Mouse (Mus musculus) forebrain, embryonic 15.5 days (tissue): ENCODE measurements at regions not wholly inside any gene's neighbourhood (a gene's known extent, or its start where the extent isn't known, plus 50 kb on each side); places are given as distances from the start of the nearest gene placed in this dataset.

Experiments used
- ATAC-seq: fragments of 200-750 bp; cut with Nextera tagmentation; replicated peaks from 2 replicates; pipeline ENCODE4 v1.8.0; 2017; ENCODE audit warnings: mild to moderate bottlenecking, moderate TSS enrichment, moderate library complexity
- H3K27ac ChIP-seq: fragments of 300-500 bp; sonication (generic); replicated peaks from 2 replicates; pipeline ENCODE4 v1.5.1; 2015; ENCODE audit warnings: mild to moderate bottlenecking, inconsistent platforms
- H3K27me3 ChIP-seq: fragments of 300-500 bp; sonication (generic); 2 replicates; pipeline ENCODE4 v1.6.1; 2015; ENCODE audit warnings: inconsistent platforms
- H3K36me3 ChIP-seq: fragments of 300-500 bp; sonication (generic); 2 replicates; pipeline ENCODE4 v1.6.1; 2015; ENCODE audit warnings: mild to moderate bottlenecking, inconsistent platforms
- H3K4me1 ChIP-seq: fragments of 300-500 bp; sonication (generic); 2 replicates; pipeline ENCODE4 v1.6.1; 2015; ENCODE audit warnings: inconsistent platforms
- H3K4me2 ChIP-seq: fragments of 300-500 bp; sonication (generic); replicated peaks from 2 replicates; pipeline ENCODE4 v1.6.1; 2015; ENCODE audit warnings: mild to moderate bottlenecking, inconsistent platforms
- H3K4me3 ChIP-seq: fragments of 300-500 bp; sonication (generic); 2 replicates; pipeline ENCODE4 v1.5.1; 2015; ENCODE audit warnings: mild to moderate bottlenecking, inconsistent platforms
- H3K9ac ChIP-seq: fragments of 300-500 bp; sonication (generic); replicated peaks from 2 replicates; pipeline ENCODE4 v1.6.1; 2015; ENCODE audit warnings: mild to moderate bottlenecking, inconsistent platforms
- H3K9me3 ChIP-seq: fragments of 300-500 bp; sonication (generic); 2 replicates; pipeline ENCODE4 v1.6.1; 2016; ENCODE audit warnings: inconsistent platforms
- WGBS: fragments of 180-500 bp; shearing (Covaris S2); methylation state at CpG from one replicate; pipeline ENCODE4 v1.1.7; 2015; ENCODE audit warnings: mixed read lengths; 5-methylcytosine and 5-hydroxymethylcytosine counted together

DNA sequence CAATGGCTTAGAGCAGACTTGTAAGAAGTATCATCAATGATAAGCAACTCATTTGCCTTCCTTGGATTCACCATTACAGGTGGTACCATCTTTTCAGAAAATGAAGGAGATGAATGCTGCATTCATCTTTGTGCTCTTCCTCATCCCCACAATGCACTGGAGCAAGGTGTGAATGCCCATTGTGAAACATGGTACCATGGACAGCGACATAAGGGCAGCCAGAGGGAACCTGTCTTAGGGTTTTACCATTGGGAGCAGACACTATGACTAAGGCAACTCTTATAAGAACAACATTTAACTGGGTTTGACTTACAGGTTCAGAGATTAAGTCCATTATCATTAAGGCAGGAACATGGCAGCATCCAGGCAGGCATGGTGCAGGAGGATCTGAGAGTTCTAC lies 60.1 kb upstream of the Kcnj6 start:
- no peaks in the 10 kb centered on the region for H3K36me3 ChIP-seq
- WGBS = 36% methylated on average over 1 of the region's 1 CpGs
- H3K27ac ChIP-seq = no peak overlapping the region
- H3K4me1 ChIP-seq = no peaks in the 10 kb centered on the region
- H3K27me3 ChIP-seq = no peaks in the 10 kb centered on the region
- no peak overlapping the region for H3K4me2 ChIP-seq
- ATAC-seq = no peak
- H3K4me3 ChIP-seq = no peak overlapping the region
- 0 out of 2 replicates have a peak, but pooled peaks cover 2% of the 10 kb centered on the region for H3K9me3 ChIP-seq
- no peak overlapping the region for H3K9ac ChIP-seq

GRCm38 (mm10) chr16:95064423-95064822 lies 66.9 kb upstream of the Kcnj6 start:
- Histone ChIP-seq H3K4me1 (no peaks in the 10 kb centered on the region), H3K4me3 (no peak overlapping the region), H3K4me2 (no peak overlapping the region), H3K36me3 (no peaks in the 10 kb centered on the region), H3K9me3 (no peaks in the 10 kb centered on the region), H3K9ac (no peak overlapping the region), H3K27ac (no peak overlapping the region), H3K27me3 (no peaks in the 10 kb centered on the region)
- no peak for ATAC-seq
- 69% methylated on average over 6 of the region's 6 CpGs for WGBS

- ATAC-seq = no peak
- no peak overlapping the region for H3K4me3 ChIP-seq
- no peaks in the 10 kb centered on the region for H3K36me3 ChIP-seq
- no peak overlapping the region for H3K4me2 ChIP-seq
- H3K4me1 ChIP-seq = no peaks in the 10 kb centered on the region
- H3K27ac ChIP-seq = no peak overlapping the region
- H3K9me3 ChIP-seq = no peaks in the 10 kb centered on the region
- WGBS = 88% methylated on average over 3 of the region's 3 CpGs
- no peaks in the 10 kb centered on the region for H3K27me3 ChIP-seq
- no peak overlapping the region for H3K9ac ChIP-seq
Observed at GRCm38 (mm10) chr16:95066687-95067086, 69.2 kb upstream of the Kcnj6 start.

DNA sequence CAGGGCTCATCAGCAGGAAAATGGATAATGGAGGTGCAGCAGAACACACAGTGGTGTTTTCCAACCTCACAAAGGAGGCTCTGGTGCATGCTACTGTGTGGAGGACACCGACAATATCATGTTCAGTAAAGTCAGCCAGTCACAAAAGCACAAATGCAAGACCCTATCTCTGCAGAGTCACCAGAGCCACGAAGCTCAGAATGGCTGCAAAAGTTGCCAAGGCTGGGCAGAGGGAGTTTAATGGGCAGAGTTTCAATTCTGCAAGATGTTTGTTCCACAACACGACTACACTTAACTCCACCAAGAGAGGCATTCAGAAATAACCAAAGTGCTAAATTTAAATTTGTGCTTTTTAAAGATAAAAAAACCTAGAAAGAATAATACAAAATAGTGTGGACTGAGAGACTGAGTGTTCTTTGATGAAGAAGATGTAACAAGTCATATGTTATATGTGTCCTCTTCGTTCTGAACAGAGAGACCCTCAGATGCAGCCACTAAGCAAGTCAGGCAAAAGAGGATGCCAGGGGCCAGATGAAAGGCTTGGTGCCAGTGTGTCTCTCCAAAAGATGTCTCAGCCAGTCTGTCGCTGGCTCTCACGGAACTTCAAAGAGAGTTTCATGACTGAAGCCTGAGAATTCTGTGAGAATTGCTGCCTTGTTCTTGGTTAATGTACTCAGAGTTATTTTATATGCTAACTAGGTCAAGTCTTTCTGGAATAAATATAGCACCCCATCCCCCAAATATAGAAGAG lies 95.1 kb upstream of the Kcnj6 start:
- 55% methylated on average over 6 of the region's 6 CpGs for WGBS
- H3K27me3 ChIP-seq = no peaks in the 10 kb centered on the region
- H3K36me3 ChIP-seq = no peaks in the 10 kb centered on the region
- no peak for ATAC-seq
- no peaks in the 10 kb centered on the region for H3K4me1 ChIP-seq
- no peak overlapping the region for H3K4me2 ChIP-seq
- no peak overlapping the region for H3K27ac ChIP-seq
- H3K9ac ChIP-seq = no peak overlapping the region
- no peaks in the 10 kb centered on the region for H3K9me3 ChIP-seq
- no peak overlapping the region for H3K4me3 ChIP-seq

DNA sequence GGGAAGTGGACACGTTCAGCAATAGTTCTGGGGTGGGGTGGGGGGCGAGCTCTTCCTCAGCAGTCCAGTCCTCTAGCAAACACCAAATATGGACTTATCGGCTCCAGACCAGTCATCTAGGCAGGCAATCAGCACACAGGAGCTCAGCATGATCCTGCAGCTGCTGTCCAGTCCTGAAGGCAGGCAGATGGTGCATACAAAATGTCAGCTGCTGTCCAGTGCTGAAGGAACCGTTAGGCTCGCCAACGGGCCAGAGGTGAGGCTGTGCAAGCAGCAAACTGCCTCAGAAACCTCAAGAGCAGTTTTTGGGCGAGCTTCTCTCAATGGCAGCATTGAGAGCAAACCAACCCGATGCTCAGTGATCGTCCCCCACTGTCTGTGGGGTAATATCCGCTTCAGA lies 96.3 kb upstream of the Kcnj6 start:
- Histone ChIP-seq H3K4me2 (no peak overlapping the region), H3K4me1 (no peaks in the 10 kb centered on the region), H3K9ac (no peak overlapping the region), H3K36me3 (no peaks in the 10 kb centered on the region), H3K4me3 (no peak overlapping the region), H3K27me3 (no peaks in the 10 kb centered on the region), H3K9me3 (no peaks in the 10 kb centered on the region), H3K27ac (no peak overlapping the region)
- WGBS = 40% methylated on average over 10 of the region's 10 CpGs
- no peak for ATAC-seq

- 76% methylated on average over 9 of the region's 9 CpGs for WGBS
- H3K9me3 ChIP-seq = no peaks in the 10 kb centered on the region
- no peaks in the 10 kb centered on the region for H3K27me3 ChIP-seq
- ATAC-seq = no peak
- H3K4me2 ChIP-seq = no peak overlapping the region
- no peak overlapping the region for H3K4me3 ChIP-seq
- no peak overlapping the region for H3K9ac ChIP-seq
- H3K27ac ChIP-seq = no peak overlapping the region
- no peaks in the 10 kb centered on the region for H3K4me1 ChIP-seq
- H3K36me3 ChIP-seq = no peaks in the 10 kb centered on the region
Observed at GRCm38 (mm10) chr16:95100954-95101353, 103.5 kb upstream of the Kcnj6 start.

DNA sequence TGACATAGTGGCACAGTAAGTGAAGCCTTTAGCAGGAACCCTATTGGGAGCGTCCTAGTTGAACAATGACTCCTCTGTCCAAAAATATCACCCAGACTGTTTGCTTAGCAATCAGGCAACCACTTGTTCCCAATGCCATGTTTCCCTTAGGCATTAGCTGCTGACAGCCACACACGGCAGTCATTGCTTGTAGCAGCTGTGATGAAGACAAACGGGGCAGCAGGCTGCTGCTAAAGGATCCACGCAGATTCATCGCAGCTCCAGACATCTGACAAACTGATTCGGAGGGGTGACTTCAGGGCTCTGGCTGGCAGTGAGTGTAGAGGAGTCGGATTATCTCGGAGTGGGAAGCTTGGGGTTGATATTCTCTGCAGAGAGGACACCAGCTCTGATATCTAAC lies 120.0 kb upstream of the Kcnj6 start:
- 67% methylated on average over 8 of the region's 8 CpGs for WGBS
- H3K27ac ChIP-seq = no peak overlapping the region
- ATAC-seq = no peak
- no peak overlapping the region for H3K4me2 ChIP-seq
- H3K9me3 ChIP-seq = no peaks in the 10 kb centered on the region
- H3K4me3 ChIP-seq = no peak overlapping the region
- H3K36me3 ChIP-seq = no peaks in the 10 kb centered on the region
- H3K4me1 ChIP-seq = peaks cover 7% of the 10 kb centered on the region; the same call in 1 of the 2 replicates
- H3K27me3 ChIP-seq = no peaks in the 10 kb centered on the region
- no peak overlapping the region for H3K9ac ChIP-seq

DNA sequence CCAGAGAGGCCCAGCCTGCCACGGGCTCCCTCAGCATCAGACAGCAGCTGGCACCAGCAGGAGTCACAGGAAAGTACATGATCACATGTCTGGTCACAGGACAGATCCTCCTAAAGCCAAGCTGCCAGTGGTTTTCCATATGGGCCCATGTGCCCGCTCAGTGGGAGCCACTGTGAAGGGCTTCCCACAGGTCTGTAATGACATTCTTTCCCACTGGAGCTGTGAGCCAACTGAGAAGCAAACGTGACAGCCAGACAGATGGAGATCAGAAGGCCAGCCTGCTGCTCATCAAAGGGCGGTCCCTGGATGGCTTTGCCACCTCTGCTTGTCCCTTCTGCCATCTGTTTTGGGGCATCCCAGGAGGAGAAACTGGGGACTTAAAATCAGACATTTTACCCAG lies 121.8 kb upstream of the Kcnj6 start:
- ATAC-seq = 0 out of 2 replicates have a peak, but pooled peaks have one; percentile 35
- H3K27ac ChIP-seq = no peak overlapping the region
- no peaks in the 10 kb centered on the region for H3K27me3 ChIP-seq
- no peaks in the 10 kb centered on the region for H3K36me3 ChIP-seq
- WGBS = 57% methylated on average over 4 of the region's 4 CpGs
- H3K4me1 ChIP-seq = peaks cover 7% of the 10 kb centered on the region; the same call in 1 of the 2 replicates
- H3K4me3 ChIP-seq = no peak overlapping the region
- no peak overlapping the region for H3K9ac ChIP-seq
- H3K9me3 ChIP-seq = no peaks in the 10 kb centered on the region
- no peak overlapping the region for H3K4me2 ChIP-seq

DNA sequence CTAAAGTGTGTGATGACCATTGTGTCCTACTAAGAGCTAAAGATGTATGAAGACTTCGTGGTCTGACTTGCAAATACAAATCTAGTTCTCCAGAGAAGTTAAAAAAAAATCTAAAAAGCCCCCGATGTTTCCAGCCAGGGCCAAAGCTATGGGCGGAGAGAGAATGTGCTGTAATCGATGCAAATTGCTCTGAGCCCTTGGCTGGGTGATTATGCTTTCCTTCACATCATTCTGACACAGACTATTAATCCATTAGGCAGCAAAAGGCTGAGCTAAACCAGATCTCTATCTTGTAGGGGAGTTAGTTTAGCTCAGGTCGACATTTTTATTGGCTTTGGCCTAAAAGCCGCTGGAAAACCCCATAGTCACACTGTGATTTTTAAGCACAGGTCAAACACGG lies 124.5 kb upstream of the Kcnj6 start:
- no peak for ATAC-seq

DNA sequence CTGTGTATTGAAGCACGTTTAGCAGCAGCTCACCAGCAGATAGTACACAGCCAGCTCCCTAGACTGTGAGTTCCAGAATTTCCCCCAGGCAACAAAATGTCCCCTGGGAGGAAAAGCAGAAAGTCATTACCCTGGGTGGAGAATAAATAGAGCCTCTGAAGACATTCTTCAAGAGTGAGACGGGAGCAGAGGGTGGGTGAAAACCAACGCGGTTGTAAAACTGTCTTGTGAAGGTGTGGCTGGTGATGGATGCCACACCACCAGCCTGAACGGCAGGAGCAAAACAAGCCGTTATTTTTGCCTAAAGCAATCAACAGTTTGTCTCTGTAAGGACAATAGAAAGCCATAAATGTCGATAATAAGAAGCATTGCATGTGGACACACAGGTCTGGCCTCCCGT lies 129.7 kb upstream of the Kcnj15 start:
- 69% methylated on average over 8 of the region's 8 CpGs for WGBS
- Histone ChIP-seq H3K4me1 (peaks cover 13% of the 10 kb centered on the region; the same call in 1 of the 2 replicates), H3K9ac (no peak overlapping the region), H3K36me3 (no peaks in the 10 kb centered on the region), H3K27ac (no peak overlapping the region), H3K27me3 (no peaks in the 10 kb centered on the region), H3K9me3 (no peaks in the 10 kb centered on the region), H3K4me2 (no peak overlapping the region), H3K4me3 (no peak overlapping the region)
- ATAC-seq = no peak

More for the DNA sequence above, 124.5 kb upstream of the Kcnj6 start:
- H3K4me1 ChIP-seq = peaks cover 7% of the 10 kb centered on the region; the same call in 1 of the 2 replicates
- no peaks in the 10 kb centered on the region for H3K36me3 ChIP-seq
- H3K4me3 ChIP-seq = no peak overlapping the region
- no peak overlapping the region for H3K27ac ChIP-seq
- no peak overlapping the region for H3K9ac ChIP-seq
- no peak overlapping the region for H3K4me2 ChIP-seq
- no peaks in the 10 kb centered on the region for H3K27me3 ChIP-seq
- H3K9me3 ChIP-seq = no peaks in the 10 kb centered on the region
- 58% methylated on average over 7 of the region's 7 CpGs for WGBS

- no peak overlapping the region for H3K9ac ChIP-seq
- no peak overlapping the region for H3K4me3 ChIP-seq
- peak overlapping the region; percentile 58 for H3K27ac ChIP-seq
- no peaks in the 10 kb centered on the region for H3K36me3 ChIP-seq
- H3K4me2 ChIP-seq = no peak overlapping the region
- ATAC-seq = no peak
- peaks cover 13% of the 10 kb centered on the region; the same call in 1 of the 2 replicates for H3K4me1 ChIP-seq
- WGBS = 18% methylated on average over 5 of the region's 5 CpGs
- no peaks in the 10 kb centered on the region for H3K9me3 ChIP-seq
- no peaks in the 10 kb centered on the region for H3K27me3 ChIP-seq
Observed at GRCm38 (mm10) chr16:95131815-95132214, 125.5 kb upstream of the Kcnj15 start.

- no peak for ATAC-seq
- Histone ChIP-seq H3K9me3 (no peaks in the 10 kb centered on the region), H3K4me1 (peaks cover 6% of the 10 kb centered on the region; the same call in 1 of the 2 replicates), H3K27ac (no peak overlapping the region), H3K27me3 (no peaks in the 10 kb centered on the region), H3K36me3 (no peaks in the 10 kb centered on the region), H3K4me2 (no peak overlapping the region), H3K4me3 (no peak overlapping the region), H3K9ac (no peak overlapping the region)
- WGBS = 79% methylated on average over 3 of the region's 3 CpGs
Observed at GRCm38 (mm10) chr16:95138809-95139208, 118.5 kb upstream of the Kcnj15 start.
